Mouse (Mus musculus): ENCODE results near the gene Ackr3. TPM values are rescaled to one million over a fixed set of nuclear protein-coding genes. Genes with fewer than 3 reads are reported as not detected.

The Ackr3 gene
- polyA plus RNA-seq, 3 experiments from 2014 or later = 0.54 TPM; not detected in 2

DNA sequence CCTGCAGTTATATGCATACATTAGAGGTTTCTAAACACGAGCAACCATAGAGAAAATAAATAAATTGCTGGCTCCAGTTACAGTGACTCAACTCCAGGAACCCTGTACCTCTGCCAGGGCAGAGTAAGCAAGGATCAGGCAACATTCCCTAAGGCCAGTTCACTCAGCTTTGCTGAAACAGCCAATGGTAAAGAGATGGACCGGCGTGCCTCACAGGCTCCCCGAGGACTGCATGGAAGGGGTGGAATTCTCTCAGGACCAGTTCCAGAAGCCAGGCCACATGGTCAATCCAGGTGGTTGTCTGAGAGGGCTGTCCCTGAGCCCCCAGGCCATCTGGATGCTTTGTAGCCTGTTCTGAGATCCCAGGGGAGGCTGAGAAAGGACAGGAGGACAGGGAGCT is 26.8 kb downstream of the Ackr3 start:
- no peak for ATAC-seq

DNA sequence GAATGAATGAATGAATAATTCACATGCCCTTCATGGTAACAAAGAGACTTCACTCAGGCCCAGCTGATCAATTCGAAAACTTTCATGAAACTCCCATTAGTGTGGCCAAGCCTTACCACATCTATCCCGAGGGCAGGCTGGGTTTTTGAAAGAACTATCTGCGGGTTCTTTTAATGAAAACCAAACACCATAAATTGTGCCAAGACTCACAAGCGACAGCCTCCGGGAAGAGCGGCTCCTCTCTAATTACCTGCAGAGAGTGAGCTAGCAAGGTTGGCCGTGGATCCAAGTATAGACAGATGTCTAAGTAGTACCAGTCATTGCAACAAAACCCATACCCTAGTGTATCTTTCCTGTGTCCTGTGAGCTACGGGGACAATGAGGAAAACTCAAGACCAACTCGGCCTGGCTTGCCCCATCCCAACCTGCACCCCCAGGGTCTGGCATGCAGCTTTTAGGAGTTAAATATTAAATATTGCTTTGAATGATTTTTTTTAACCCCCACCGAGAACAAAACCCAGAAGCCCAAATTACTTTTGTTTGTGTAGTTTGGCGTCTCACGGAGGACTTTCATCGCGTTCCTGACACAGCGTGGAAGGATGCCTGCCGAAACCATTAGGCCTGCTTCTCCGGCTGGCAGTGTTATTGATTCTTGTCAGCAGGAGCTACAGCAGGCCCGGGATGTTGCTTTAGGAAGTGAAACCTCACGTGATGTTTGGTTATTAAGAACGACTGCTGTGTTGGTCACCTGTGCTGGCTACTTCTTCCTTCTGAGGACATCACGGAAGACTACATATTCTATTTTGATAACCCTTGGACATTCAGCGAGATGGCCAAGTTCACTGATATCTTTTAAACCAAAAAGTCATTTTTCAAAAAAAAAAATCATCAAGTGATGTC is 28.1 kb downstream of the Ackr3 start:
- no peak for ATAC-seq

DNA sequence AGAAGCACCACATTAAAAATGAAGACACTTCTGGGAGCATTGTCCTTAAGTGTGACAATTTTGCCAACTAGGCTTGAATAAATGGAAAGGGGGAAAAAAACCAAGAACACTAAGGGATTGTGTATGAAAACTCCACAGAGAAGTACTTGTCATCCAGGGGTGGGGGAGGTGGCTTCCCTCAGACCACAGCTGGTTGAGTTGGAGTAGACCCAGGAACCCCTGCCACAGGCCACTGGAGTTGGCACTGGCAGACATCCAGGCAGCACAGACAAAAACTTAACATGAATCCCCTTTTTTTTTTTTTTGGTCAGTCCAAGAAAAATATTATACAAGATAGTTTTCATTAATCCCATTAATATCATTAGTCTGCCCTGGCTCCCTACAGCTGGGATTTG is 28.7 kb downstream of the Ackr3 start:
- no peak for ATAC-seq

DNA sequence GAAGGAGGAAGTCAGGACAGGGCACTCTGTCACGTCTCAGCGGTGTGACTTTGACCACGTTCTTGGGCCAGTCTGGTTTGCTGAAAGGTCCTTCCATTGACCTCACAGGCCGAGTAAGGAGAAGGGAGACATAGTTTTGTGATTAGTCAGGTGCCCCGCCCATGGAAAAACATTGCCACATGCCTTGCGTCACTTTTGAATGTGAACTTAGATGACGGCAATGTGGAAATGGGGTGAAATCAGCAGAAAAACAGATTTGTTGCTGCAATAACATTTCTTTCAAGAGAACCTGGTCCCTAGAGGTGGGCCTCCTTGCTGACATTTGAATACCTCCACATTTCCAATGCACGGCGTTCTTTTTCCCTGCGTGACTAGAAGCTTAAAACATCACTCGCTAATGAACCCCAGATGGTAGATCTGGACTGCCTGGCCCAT is 30.9 kb downstream of the Ackr3 start:
- no peak for ATAC-seq

DNA sequence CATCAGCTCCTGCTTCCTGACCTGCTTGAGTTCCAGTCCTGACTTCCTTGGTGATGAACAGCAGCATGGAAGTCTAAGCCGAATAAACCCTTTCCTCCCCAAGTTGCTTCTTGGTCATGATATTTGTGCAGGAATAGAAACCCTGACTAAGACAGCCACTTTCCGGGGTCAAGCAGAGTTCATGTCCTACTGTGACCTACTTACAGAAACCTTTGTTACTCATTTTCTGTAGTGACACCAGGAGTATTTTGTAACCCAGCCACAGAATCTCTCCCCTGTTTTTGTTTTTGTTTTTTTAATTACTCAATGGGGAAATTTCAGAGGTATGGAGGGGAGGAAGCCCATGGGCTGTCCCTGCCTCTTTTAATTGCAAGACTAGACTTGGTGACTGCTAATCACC is 32.9 kb downstream of the Ackr3 start:
- ATAC-seq = no peak

DNA sequence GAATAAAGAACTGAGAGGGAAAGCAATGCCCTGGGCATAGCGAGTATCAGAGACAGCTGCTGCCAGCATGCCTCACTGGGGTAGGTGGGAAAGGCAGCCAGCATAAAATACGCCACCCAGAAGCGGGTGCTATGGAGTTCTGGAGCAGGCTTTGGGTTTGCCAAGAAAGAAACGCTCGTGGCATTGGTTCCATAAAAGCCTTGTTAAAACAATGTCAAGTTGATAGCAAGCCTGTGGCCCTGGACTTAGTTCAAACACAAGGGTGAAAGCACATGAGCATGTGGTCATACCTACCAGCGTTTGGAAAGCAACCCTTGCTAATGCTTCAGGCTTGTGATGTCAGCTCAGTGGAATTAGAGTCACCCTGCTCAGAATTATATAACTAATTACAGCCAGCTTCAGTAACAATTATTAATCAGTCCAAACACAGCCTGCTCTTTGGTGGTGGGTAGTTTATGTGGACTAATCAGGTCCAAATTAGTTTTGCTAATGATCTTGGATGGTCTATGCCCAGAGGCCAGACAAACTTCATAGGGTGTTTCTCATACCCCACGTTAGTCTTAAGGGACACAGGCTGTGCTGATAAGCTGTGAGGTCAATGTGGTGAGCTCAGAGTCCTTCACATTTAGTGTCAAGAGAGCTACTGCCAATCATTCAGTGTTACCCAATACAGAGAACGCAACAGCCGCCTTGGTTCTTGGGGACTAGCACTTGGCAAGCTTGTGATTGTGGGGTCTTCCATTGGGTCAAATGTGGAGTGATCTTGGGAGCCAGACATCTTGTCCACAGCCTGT is 34.5 kb downstream of the Ackr3 start:
- no peak for ATAC-seq

DNA sequence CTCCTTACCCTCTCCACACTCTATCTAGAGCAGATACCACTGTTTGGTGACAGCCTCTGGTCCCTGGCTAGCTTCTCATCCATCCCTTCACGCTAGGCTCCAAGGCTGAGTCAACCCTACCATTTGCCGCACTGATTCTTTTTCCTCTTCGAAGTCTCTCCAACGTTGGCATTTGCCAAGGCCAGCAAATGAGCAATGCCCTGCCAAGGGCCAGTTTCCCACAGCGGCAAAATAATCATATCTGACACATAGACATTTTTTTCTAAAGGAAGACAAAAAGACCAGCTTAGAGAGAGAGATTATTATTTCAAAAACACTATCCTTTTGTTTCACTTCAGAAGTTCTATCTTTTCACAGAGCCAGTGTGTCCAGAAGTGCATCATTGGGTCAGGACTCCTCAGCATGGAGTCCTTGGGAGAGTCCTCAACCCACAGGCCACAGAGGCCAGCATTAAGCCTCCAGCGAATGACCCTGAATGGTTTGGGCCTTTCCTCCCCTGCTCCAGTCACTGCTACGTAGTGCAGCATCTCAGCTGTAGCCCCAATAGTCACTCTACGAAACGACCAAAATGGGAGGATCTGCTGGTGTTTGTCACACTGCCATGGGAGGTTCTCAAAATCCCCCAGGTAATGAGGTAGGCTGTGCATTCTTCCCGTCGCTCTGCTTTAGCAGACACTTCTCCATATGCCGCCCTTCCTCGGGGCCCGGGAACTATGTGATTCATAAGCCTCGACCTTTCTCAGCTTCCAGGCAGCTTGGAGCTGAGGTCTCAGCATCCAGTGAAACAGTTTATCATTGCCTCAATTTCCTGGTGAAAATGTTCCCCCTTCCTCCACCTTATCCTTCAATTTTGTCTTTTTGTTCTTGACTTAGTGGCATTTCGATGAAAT is 35.8 kb downstream of the Ackr3 start:
- ATAC-seq = no peak

DNA sequence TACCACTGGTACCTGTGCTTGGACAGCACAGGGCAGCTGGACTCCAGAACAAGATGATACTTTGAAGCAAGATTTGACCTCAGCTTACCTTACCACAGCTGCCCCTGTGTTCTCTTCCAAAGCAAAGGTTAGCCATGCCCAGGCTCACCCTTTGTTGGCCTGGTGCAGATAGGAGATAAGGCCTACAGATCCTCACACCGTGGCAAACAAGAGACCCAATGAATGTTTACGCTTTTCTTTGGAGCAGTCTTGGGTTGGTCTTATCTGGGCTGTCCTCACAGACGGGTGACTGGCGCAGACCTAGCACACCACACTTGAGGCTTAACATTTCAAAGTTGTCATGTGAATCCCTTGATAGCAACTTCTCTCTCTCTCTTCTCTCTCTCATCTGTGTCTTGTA is 36.5 kb downstream of the Ackr3 start:
- ATAC-seq = no peak

DNA sequence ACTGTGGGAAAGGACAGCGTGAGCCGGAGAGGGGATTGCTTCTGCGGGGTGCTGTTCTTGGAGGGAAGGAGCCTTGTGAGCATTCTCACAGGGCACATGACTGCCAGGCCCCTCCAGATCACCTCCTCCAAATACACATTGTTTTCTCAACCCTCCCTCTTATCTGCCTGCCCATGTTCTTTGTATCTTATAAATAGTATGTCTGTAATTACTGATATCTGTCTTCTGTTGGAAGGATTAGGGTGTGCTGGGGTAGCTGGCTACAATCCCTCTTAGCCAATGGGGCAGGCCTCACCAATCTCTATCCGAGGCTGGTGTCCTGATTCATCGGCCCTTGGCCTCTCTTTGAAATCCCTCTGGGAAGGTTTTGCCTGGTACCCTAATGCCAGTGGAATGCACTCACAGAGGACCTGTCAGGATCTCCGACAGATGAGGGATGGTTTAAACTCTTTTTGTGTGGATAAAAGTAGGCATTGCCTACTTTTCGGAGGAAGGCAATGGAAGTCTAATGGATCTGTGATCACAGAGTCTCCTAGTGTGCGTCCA is 38.7 kb downstream of the Ackr3 start:
- ATAC-seq = no peak

DNA sequence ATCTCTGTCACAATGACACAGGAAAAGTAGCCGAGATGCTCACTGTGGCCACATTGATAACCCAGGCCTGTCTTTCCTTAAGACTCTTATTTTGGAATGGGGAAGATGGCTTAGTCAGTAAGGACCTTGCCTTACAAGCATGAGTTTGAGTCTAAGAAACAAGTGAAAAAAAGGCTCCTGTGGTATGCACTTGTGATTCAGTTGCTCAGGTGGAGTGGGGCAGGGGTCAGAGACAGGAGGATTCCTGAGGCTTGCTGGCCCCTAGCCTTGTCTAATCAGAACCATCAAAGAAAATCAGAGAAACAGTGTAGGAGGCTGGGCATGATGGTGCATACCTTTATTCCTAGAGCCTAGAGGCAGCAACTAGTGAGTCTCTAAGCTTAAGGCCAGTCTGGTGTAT is 40.8 kb downstream of the Ackr3 start:
- no peak for ATAC-seq

DNA sequence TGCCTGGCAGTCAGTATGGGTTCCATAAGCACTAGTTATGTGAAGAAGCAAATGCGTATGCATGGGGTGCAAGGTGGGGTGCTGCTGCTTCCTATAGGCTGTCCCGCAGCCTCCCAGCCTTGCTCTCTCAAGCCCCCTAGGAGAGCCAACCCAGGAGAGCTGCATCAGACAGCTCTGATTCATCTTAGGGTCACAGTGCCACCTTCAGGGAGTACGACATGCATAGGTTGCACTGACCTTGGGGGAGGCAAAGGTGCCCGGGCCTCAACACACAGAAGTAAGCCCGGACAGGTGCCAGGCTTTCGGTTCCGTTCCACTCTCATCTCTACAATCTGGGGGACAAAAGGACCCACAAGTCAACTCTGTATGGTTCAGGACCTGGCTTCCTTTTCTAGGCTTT is 41.8 kb downstream of the Ackr3 start:
- ATAC-seq = no peak

DNA sequence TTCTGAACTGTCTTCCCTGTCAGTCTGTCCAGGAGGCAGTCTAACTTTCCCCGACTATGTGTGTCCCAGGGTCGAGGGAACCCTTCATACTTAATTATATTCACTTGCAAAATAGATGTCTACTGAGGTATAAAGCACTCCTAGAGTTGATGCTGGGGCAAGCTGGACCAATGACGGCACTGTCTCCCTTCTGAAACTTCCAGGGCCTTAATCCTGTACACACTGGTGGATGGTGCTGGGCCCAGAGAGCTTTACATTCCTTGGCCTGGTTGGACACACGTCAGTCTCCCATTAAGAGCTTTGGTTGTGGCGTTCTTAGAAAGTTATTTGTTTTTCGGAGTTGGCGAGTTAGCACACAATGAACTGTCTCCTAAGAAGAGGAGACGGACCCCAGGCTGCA is 42.3 kb downstream of the Ackr3 start:
- no peak for ATAC-seq

DNA sequence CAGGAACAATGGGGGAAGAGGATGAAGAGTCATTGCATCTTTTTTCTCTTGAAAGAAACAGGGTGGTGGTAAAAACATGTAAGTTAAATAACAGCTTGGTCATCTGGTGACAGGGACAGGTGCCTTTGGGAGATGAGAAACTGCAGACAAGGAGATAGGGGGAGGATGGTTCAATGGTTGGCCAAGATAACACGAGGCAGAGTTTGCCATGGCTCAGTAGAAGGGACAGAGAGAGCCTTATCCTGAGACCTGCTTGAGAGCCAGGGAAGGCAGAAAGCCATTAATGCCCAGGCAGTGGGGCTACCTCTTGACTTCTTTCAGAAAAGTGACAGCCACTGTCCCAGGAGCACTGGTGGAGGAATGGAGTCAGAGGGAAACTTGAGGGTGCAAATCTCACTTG is 43.0 kb downstream of the Ackr3 start:
- no peak for ATAC-seq

DNA sequence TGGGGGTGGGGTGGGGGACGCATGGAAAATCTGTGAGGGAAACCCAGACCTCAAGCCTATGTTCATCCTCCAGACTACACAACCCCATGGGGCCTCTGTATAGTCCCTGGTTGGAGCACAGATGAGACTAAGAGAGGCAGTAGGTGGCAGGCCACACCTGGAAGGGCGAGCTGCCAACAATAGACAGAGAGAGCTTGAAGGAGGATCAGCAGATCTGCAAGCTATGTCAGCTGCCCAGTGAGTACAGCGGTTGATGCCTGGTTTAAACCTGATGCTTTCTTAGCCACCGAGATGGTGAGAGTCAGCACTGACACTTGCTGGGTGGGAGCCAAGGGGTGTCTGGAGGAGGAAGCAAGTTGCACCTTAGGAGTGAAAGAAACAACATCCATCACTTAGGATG is 43.5 kb downstream of the Ackr3 start:
- no peak for ATAC-seq

DNA sequence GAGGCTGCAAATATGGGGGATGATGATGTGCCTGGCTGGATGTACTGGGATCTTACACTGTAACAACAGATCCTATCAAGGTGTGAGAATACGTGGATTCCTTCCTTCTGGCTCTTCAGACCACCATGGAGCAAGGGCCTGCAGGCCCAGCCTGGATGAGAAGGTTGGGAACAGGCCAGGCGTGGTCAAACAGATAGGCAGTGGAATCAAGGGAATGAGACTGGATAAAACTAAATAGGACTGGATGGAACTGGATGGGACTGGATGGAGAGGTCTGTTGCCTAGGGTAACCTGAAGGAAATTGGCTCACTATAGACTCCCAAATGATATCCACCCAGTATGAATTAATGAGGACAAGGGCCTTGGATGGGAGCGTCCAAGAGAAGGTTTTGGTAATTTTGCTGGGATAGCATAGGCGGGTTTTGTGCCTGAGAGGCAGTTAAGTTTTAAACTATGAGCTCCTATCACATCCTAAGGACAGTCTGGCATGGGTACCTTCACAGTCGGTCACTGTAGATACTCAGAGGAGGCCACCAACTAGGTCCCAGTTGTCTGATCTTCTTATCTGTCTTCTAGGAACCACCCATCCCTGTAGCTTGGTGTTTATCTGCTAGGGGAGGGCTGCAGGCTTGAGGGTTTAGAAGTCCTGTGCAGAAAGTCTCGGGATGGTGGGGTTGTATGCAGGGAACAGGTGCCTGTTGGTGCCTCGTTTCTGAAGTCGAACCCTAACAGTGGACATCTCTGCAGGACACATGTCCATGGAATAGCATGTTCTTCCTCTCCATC is 44.2 kb downstream of the Ackr3 start:
- ATAC-seq = no peak

DNA sequence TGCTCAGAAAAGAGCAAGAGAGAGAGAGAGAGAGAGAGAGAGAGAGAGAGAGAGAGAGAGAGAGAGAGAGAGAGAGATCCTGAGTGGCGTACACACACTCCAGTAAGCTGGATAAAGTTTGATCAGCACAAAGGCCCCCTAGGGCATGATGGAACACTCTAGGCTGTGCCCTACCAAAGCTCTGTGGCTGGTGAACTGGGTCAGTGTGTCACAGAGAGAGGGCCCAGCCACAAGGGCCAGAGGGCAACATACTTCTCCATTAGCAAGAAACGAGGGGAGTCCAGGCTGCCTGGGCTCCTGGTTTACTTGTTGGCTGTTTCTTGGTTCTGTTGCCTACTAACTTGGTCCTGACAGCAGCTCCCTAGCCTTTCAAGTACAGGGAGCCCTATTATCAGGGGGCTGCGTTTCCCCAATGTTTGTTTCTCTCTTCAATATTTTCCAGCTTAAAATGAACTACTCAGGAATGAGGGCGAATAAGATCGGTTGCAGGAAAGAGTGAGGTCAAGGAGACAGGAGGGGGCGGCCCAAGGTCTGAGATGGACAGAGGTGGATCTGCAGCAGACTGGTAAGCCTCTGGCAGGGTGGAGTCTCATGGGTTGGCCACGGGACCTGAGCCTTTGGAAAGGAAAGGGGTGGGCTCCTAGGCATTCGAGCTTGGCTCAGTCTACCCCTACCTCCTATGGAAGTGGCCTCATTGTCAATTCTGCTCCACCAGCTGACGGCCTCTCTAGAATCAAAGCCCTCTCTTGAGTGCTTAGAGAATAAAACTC is 45.4 kb downstream of the Ackr3 start:
- no peak for ATAC-seq

DNA sequence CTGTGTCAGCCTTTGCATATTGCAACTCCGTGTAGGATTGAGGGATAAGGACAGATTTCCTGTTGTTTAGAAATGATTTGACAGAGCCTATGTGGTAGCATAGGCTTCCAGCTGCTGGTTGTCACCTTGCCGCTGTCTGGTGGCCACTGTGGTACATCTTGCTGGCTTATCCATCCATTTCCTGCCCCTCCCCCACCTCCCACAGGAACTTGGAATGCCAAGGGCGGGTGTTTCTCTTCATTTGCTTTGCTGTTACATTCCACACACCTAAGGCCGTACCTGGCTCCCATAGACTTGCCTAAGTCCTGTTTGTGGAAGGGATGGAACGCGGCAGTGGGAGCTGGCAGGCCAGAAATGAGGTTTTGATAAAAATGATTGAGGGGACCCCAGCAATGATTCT is 46.6 kb downstream of the Ackr3 start:
- no peak for ATAC-seq

DNA sequence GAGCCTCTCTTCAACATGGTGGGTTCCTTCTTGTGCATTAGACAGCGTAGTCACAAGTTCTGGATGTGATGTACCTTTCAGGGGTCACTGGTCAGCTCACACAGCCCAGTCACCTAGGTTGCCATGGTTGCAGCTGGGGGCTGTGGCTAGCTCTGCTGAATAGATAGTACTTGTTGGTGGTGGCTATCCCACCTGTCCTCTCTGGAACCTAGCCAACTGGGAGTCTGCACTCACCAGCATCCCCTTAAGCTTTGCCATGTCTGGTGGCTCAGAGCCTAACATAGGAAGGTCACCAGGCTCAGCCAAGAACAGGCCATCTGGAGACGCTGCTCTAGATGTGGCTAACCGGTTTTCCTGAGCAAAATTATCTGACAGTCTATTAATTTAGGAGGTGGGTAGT is 47.4 kb downstream of the Ackr3 start:
- no peak for ATAC-seq

DNA sequence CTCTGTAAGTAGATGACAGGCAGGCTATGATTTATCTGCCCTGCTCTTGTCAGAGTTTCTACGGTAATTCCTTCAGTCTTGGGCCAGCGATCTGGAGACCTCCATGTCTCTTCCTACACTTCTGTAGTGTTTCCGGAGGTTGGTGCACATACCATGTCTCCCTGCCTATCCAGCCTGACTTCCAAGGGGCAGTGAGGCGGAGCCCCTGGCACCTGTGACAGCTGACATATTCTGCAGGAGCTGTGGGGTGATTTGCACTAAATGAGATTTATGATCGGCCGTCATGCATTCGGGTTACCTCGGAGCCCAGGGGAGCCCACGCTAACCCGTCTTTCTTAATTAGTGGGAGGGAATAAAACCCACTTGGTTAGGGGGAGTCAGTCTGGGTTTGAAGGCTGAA is 49.7 kb downstream of the Ackr3 start:
- no peak for ATAC-seq

DNA sequence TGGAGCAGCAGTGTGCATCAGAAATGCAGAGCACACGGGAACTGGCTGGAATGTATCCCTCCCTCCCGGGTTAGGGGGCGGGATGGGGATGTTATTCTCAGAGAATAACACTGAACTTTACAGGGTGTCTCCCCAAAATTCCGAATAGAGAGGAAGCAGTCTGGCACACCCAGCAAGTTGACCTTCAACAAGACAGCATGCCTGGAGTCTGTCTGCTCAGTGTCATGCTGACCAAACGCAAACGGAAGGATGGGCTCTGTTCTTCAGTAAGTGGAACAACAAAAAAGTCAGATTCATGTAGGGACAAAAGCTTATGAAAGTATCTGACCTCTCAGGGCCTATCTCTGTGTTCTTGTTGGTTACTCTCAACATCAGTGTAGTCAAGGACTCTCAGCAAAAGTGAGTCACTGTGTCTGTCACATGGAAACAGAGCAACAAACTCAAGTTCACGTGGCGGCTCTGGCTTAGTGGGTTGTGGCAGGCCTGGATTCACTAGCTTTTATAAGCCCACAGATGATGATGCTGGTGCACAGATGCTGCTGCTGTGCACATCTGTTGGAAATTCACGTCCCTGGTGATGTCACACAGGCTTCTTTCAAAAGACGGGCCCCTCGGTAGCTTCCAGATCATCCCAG is 54.6 kb downstream of the Ackr3 start:
- no peak for ATAC-seq

Data from inflammation-experienced regulatory T-cells, adult 6 months (primary cell).